Mouse (Mus musculus) midbrain, embryonic 11.5 days (tissue): ENCODE data around the gene Ccdc13. TPM values are rescaled to one million over a fixed set of nuclear protein-coding genes. Genes with fewer than 3 reads are reported as not detected.

Source experiments
- ATAC-seq: fragments of 200-750 bp; cut with Nextera tagmentation; 2 replicates; pipeline ENCODE4 v1.8.0; 2017; ENCODE audit warnings: moderate TSS enrichment, moderate library complexity; ENCODE audit not compliant: low FRiP score
- DNase-seq: peaks from one replicate; pipeline ENCODE4 v3.0.0; 2015; ENCODE audit warnings: low spot score; ENCODE audit errors: missing footprints
- H3K27ac ChIP-seq: fragments of 300-500 bp; sonication (generic); 2 replicates; pipeline ENCODE4 v1.5.1; 2014; ENCODE audit warnings: low read depth, low read length
- H3K27me3 ChIP-seq: fragments of 300-500 bp; sonication (generic); 2 replicates; pipeline ENCODE4 v1.6.1; 2014; ENCODE audit warnings: mild to moderate bottlenecking, low read length, moderate library complexity, mixed read lengths; ENCODE audit not compliant: control insufficient read depth, insufficient read depth
- H3K36me3 ChIP-seq: fragments of 300-500 bp; sonication (generic); 2 replicates; pipeline ENCODE4 v1.6.1; 2014; ENCODE audit warnings: mild to moderate bottlenecking, low read length, moderate library complexity, mixed read lengths; ENCODE audit not compliant: control insufficient read depth, insufficient read depth
- H3K4me1 ChIP-seq: fragments of 300-500 bp; sonication (generic); 2 replicates; pipeline ENCODE4 v1.6.1; 2014; ENCODE audit warnings: low read length; ENCODE audit not compliant: control insufficient read depth, insufficient read depth
- H3K4me2 ChIP-seq: fragments of 300-500 bp; sonication (generic); 2 replicates; pipeline ENCODE4 v1.6.1; 2014; ENCODE audit warnings: mild to moderate bottlenecking, moderate library complexity
- H3K4me3 ChIP-seq: fragments of 300-500 bp; sonication (generic); 2 replicates; pipeline ENCODE4 v1.5.1; 2014; ENCODE audit warnings: low read depth, low read length
- H3K9ac ChIP-seq: fragments of 300-500 bp; sonication (generic); 2 replicates; pipeline ENCODE4 v1.6.1; 2014; ENCODE audit warnings: low read length
- H3K9me3 ChIP-seq: fragments of 300-500 bp; sonication (generic); 2 replicates; pipeline ENCODE4 v1.6.1; 2016; ENCODE audit warnings: low read length; ENCODE audit not compliant: control insufficient read depth
- WGBS: fragments of 180-500 bp; shearing (Covaris S2); extraction: QIAGEN DNeasy Blood & Tissue Kit; methylation state at CpG from one replicate; pipeline ENCODE4 v1.1.7; 2014; 5-methylcytosine and 5-hydroxymethylcytosine counted together
- polyA plus RNA-seq: library from polyadenylated mRNA; unstranded; fragments of >200 nt; fragmentation: Nextera tagmentation; extraction: Ambion mirVana; gene quantifications from 2 replicates; pipeline ENCODE4 v1.2.1, GENCODE M21; 2014

Ccdc13 gene
- polyA plus RNA-seq, 1 experiment from 2014 or later: 2.0 TPM

DNA sequence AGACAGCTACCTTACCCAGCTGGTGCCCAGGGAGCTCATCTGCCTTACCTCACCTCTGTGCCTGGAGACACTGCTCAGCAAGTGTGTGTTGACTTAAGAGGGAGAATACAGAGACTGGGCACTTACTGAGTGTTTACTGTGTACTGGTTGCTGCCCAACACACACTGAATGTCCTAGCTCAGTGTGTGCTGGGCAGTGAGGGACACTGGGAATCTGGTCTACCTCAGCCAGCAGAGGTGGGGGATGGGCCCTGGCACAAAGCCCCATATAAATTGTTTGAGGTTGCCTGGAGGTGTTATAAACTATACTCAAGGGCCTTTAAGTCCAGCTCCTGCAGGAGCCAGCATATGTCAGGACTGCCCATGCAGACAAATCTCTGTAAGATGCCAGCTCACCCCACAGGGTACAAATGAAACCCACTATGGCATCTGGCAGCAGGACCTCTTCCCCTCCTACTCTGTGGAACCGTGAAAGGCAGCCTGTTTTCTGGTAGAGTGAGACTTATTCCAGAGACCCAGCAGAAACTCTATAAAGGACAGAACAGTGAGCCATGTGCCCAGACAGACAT is 44.2 kb downstream of the Ccdc13 start:
- WGBS: 75% methylated on average over 1 of the region's 1 CpGs
- no peak overlapping the region for H3K27ac ChIP-seq

DNA sequence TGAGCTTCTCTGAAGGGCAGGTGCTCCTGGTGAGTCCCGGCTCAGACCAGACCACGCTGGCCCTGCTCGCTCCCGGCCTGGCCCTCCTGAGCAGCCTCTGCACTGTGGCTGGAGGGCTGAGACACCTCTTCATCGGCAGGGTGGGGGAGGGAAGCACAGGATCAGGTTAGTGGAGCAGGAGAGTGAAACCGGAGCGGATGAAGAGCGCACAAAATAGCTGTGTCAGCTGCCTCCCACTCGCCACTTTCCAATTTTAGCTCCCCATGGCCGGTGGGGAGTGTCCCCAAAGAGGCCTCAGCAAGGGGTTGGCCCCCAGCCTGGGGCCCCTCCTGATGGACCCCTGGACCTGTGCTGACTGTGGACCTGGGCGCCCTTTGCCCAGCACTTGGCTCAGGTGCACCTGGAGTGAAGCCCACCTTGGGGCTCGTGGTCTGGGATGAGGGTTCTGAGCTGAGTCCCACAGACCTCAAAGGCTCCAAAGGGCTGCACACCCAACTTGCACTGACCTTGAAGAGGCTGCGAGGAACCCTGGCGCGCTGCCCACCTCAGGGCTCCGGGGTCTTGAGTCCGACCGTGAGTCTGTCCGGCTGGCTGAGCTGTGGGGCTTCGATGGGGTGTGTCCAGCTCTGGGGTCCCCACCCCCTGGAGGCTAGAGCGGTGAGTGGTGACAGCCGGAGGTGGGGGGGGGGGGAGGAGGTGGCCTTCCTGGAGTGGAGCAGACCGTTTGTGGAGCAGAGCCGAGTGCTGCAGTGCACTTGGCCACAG is 47.3 kb downstream of the Ccdc13 start, which contains the start of gene Hhatl:
Gene Hhatl, minus strand, starts transcription at position 751 of the 765 bp plus-strand sequence.
- Histone ChIP-seq H3K4me3 (no peak within 1 kb of the TSS), H3K27ac (no peak within 1 kb of the TSS), H3K4me2 (no peak within 1 kb of the TSS), H3K4me1 (no peaks in the 10 kb centered on the region), H3K36me3 (no peaks in the 10 kb centered on the region), H3K27me3 (no peaks in the 10 kb centered on the region), H3K9ac (no peak within 1 kb of the TSS), H3K9me3 (no peaks in the 10 kb centered on the region)
- ATAC-seq (peak; percentile 38; the same call in 1 of the 2 replicates), DNase-seq (peak; percentile 74)
- 53% methylated on average over 24 of the region's 24 CpGs for WGBS

More for the DNA sequence above, 44.2 kb downstream of the Ccdc13 start:
- ATAC-seq (no peak), DNase-seq (no peak)
- Histone ChIP-seq H3K4me3 (no peak overlapping the region), H3K27me3 (no peaks in the 10 kb centered on the region), H3K9me3 (no peaks in the 10 kb centered on the region), H3K4me1 (no peaks in the 10 kb centered on the region), H3K4me2 (no peak overlapping the region), H3K9ac (no peak overlapping the region), H3K36me3 (no peaks in the 10 kb centered on the region)

DNA sequence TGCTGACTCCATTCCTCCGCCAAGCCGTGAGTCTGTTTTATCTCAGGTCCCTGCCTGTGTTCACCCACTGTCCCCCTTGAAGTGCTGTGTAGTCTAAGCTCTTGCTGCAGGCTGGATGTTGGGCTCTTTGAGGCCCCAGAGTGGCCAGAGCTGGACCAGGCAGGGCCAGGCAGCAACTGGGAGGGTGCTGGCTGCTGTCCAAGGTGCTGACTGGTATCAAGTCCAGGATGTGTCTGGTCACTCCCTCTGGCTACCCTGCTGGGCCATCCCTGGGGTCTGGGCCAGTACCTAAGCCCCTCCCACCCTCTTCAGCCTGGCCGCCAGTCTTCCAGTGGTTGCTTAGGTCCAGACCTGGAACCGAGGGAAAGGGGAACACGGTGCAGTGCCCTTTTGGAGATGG is 48.1 kb downstream of the Ccdc13 start:
- no peaks in the 10 kb centered on the region for H3K9me3 ChIP-seq
- no peaks in the 10 kb centered on the region for H3K4me1 ChIP-seq
- WGBS: 25% methylated on average over 5 of the region's 5 CpGs
- H3K9ac ChIP-seq: no peak overlapping the region
- no peak overlapping the region for H3K27ac ChIP-seq
- H3K27me3 ChIP-seq: no peaks in the 10 kb centered on the region
- ATAC-seq (0 out of 2 replicates have a peak, but pooled peaks have one; percentile 14), DNase-seq (peak; percentile 89)
- no peak overlapping the region for H3K4me2 ChIP-seq
- H3K36me3 ChIP-seq: no peaks in the 10 kb centered on the region
- H3K4me3 ChIP-seq: no peak overlapping the region

GRCm38 (mm10) chr9:121786359-121786758 is 52.9 kb downstream of the Ccdc13 start:
- ATAC-seq: no peak
- no peaks in the 10 kb centered on the region for H3K36me3 ChIP-seq
- H3K27ac ChIP-seq: no peak overlapping the region
- no peak overlapping the region for H3K9ac ChIP-seq
- no peaks in the 10 kb centered on the region for H3K4me1 ChIP-seq
- no peaks in the 10 kb centered on the region for H3K9me3 ChIP-seq
- H3K27me3 ChIP-seq: no peaks in the 10 kb centered on the region
- no peak overlapping the region for H3K4me2 ChIP-seq
- no peak overlapping the region for H3K4me3 ChIP-seq
- WGBS: 70% methylated on average over 2 of the region's 2 CpGs
- DNase-seq: no peak

DNA sequence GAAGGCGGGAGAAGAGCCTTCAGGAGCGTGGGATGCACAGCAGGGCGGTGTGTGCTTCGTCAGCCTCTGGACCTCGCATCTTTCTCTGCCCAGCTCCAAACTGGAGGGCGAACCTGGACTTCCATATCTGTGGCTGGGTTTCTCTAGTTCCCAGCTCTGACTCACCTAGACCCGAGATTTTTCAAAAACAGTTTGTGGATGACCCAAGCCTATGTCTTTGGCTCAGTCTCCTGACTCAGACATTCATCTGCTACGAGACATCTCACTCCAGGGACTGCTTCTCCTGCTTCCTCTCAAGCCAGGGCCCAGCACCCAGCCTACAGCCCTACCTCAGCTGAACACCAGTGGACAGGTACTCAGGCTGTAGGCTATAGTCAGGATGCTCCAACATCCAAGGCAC is 54.0 kb downstream of the Ccdc13 start:
- DNase-seq: no peak
- Histone ChIP-seq H3K4me2 (no peak overlapping the region), H3K4me1 (no peaks in the 10 kb centered on the region), H3K27me3 (no peaks in the 10 kb centered on the region), H3K27ac (no peak overlapping the region), H3K4me3 (no peak overlapping the region), H3K9me3 (no peaks in the 10 kb centered on the region), H3K36me3 (no peaks in the 10 kb centered on the region), H3K9ac (no peak overlapping the region)
- no peak for ATAC-seq
- 87% methylated on average over 8 of the region's 8 CpGs for WGBS

- Histone ChIP-seq H3K36me3 (no peaks in the 10 kb centered on the region), H3K9me3 (no peaks in the 10 kb centered on the region), H3K9ac (no peak overlapping the region), H3K27me3 (no peaks in the 10 kb centered on the region), H3K4me3 (no peak overlapping the region), H3K4me2 (no peak overlapping the region), H3K27ac (no peak overlapping the region), H3K4me1 (no peaks in the 10 kb centered on the region)
- no peak for ATAC-seq
- no peak for DNase-seq
- 87% methylated on average over 12 of the region's 12 CpGs for WGBS
These were observed 54.5 kb downstream of the Ccdc13 start for GRCm38 (mm10) chr9:121784801-121785200.

GRCm38 (mm10) chr9:121778066-121778624 is 61.1 kb downstream of the Ccdc13 start:
- H3K27me3 ChIP-seq: peaks cover 29% of the 10 kb centered on the region
- no peak for ATAC-seq

DNA sequence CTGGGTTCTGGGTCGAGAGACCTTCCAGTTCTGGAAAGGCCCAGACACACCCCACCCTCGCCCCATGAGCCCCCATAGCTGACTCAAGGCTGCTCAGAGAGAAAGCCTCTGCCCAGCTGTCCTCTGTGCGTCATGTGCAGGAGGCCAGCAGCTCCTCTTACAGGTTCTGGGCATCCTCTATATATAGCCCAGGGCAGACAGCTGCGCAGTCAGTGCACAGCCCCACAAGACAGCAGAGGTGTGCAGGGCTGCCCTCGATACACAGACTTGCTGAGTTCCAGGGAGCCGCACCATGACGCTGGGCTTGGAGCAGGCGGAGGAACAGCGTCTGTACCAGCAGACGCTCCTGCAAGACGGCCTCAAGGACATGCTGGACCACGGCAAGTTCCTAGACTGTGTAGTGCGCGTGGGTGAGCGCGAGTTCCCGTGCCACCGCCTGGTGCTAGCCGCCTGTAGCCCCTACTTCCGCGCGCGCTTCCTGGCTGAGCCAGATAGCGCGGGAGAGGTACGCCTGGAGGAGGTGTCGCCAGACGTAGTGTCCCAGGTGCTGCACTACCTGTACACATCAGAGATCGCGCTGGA is 61.7 kb downstream of the Ccdc13 start, which contains the start of gene Klhl40:
Gene Klhl40, plus strand, starts transcription at position 124 of the 582 bp plus-strand sequence.
- Histone ChIP-seq H3K4me2 (peak within 1 kb of the TSS; percentile 36), H3K9me3 (no peaks in the 10 kb centered on the region), H3K4me3 (peak within 1 kb of the TSS; percentile 20), H3K4me1 (peaks cover 4% of the 10 kb centered on the region), H3K27me3 (peaks cover 29% of the 10 kb centered on the region), H3K9ac (no peak within 1 kb of the TSS), H3K27ac (no peak within 1 kb of the TSS), H3K36me3 (no peaks in the 10 kb centered on the region)
- DNase-seq: peak; percentile 82
- WGBS: 23% methylated on average over 30 of the region's 30 CpGs
- ATAC-seq: peak; percentile 14; the same call in 1 of the 2 replicates

More at GRCm38 (mm10) chr9:121778066-121778624, 61.1 kb downstream of the Ccdc13 start:
- Histone ChIP-seq H3K4me2 (peak overlapping the region; percentile 36), H3K36me3 (no peaks in the 10 kb centered on the region), H3K9me3 (no peaks in the 10 kb centered on the region), H3K9ac (no peak overlapping the region), H3K27ac (no peak overlapping the region), H3K4me1 (peaks cover 4% of the 10 kb centered on the region), H3K4me3 (peak overlapping the region; percentile 20)
- no peak for DNase-seq
- 16% methylated on average over 54 of the region's 54 CpGs for whole genome bisulfite sequencing

DNA sequence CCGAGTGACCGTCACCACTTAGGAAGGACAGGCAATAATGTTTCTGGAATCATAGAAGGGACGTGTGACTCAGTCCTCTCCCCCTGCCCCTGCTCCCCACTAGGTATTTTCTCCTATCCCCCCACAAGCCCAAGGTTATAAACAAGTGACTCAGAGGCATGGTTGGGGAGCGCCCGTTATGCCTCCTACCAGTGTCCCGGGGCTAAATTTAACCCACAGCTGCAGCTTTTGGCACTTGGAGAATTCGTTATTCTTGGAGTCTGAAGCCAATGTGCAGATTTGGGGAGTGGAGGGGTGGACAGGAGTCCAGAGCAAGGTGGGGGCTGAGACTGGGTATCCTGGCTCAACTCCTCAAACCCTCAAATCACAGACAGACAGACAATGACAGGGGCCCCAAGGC is 62.8 kb downstream of the Ccdc13 start:
- no peak for DNase-seq
- ATAC-seq: no peak
- no peak overlapping the region for H3K9ac ChIP-seq
- no peak overlapping the region for H3K4me2 ChIP-seq
- H3K4me1 ChIP-seq: peaks cover 4% of the 10 kb centered on the region
- peaks cover 29% of the 10 kb centered on the region for H3K27me3 ChIP-seq
- WGBS: 87% methylated on average over 7 of the region's 7 CpGs
- H3K4me3 ChIP-seq: no peak overlapping the region
- H3K36me3 ChIP-seq: no peaks in the 10 kb centered on the region
- H3K9me3 ChIP-seq: no peaks in the 10 kb centered on the region
- H3K27ac ChIP-seq: no peak overlapping the region
